Mouse (Mus musculus) layer of hippocampus, adult 6 months (tissue): ENCODE data around the gene Was. TPM values are rescaled to one million over a fixed set of nuclear protein-coding genes. Genes with fewer than 3 reads are reported as not detected.

Source experiments
- long read RNA-seq, 2 experiments: library from polyadenylated mRNA; unstranded; transcript quantifications; one replicate each; pipeline ENCODE4 v2.0.0; 2019 to 2020
- polyA plus RNA-seq: library from polyadenylated mRNA; unstranded; fragments of <200 nt; fragmentation: Nextera tagmentation; gene quantifications from 2 replicates; pipeline ENCODE4 v1.2.3, GENCODE M21; 2021

Was gene
- 0.23 and 0.29 TPM in 2 replicates for polyA plus RNA-seq
- long read RNA-seq, experiment 1 = 0 reads
- long read RNA-seq, experiment 2 = 0 reads

DNA sequence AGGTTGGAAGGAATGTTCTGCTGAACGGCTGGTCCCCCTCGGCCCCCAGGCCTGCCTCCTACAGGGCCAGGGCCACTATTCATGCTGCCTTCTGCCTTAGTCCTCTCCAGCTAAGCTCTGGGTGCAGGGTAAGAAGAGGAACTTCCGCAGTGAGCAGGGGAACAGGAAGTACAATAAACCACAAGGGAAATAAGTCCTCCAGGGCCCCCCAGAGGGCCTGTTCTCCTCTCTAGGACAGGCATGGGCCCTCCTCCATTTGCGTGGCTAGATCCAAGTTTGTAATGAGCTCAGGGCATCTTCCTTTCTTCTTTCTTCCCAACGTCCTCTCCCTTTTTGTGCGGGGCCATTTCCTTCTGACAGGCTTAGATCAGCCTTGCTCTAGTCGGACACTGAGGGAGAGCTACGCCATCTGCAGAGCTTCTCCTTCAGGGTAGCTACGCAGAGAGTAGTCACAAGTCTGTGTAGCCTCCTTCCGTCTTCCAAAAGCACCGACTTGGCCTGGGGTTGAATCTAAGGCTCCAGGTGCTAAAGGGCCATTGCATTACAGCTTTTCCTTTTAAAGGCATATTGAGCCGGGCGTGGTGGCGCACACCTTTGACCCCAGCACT, at the start of gene Was:
Gene Was, minus strand, starts transcription at position 153 of the 608 bp plus-strand sequence.

DNA sequence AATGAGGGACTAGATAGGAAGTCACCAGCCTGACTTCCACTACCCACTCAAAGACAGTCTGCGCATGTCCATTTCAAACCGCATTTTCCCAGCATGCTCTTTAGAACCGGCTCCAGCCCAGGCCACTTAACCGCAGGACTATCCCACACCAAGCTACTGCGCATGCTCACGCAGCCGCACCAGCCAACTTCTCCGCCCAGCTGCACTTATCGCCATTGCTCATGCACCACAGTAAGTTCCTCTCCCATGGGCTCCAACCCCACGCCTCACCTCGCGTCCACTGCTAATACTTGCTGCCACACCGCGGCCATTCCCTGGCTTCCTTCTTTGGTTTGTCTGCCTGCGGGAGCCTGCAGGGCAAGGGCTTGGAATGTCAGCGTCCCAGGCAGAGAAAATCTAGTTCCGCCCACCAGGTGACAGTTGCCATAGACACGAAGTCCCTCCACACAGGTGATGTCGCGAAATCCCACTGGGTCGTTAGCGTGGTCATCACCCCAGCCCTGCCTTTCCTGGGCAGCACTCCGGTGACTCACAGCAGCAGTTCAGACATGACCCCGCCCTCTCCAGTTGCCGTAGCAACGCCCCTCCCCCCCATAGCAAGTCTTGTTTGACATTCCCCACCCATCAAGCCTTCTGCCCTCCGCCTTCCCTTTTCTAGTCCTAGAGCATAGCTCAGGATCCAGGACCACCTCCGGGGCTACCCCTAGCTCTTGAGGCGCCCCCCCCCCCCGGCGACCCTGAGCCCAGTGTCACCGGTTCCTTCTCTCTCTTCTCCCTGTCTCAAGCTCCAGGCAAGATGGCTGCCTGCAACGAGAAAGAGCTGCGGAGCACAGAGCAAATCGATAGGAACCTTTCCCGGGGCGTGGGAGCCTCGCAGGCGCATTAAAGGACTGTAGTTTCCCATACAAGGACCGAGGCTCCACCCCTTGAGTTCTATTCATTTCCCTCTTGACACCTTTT, 42.0 kb upstream of the Was start, which contains the start of gene Wdr13:
Gene Wdr13, minus strand, starts transcription at position 876 of the 960 bp plus-strand sequence.

DNA sequence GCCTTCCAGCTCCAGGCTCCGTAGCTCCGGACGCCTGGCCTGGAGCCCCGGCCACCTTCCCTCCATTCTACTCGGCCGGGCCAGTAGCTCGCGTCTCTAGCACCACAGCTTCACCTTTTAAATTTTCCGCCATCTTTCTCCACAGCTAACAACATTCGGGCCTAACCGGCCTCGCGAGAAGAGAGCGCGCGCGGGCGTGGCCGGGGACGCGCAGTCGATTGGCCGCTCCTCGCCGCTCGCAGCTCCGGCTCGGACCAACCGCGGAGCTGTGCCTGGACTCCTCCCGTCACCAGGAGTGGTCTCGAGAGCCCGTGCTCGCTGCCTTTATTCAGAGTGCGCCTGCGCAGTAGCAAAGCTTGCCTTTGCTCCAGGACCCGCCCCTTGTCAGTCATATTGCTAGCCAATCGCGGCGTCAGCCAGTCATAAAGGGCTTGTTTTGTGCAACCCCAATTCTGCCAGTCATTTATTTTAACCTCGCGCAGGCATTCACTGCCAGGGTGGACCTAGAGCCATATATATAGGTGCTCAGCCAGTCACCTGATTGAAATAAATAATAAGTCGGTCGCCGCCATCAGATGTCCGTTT, 15.8 kb downstream of the Was start, which contains the start of gene Suv39h1:
Gene Suv39h1, minus strand, starts transcription at position 331 of the 585 bp plus-strand sequence.

Other genes with a start within 250 kb of the Was start
- gene Otud5, start 249.1 kb downstream of the Was start, polyA plus RNA-seq = 5.8 and 6.1 TPM in 2 replicates
- gene Pim2, start 212.2 kb downstream of the Was start, polyA plus RNA-seq = 36.8 and 47.0 TPM in 2 replicates
- gene Slc35a2, start 206.5 kb downstream of the Was start, polyA plus RNA-seq = 20.7 and 23.1 TPM in 2 replicates
- gene Pqbp1, start 191.2 kb downstream of the Was start, polyA plus RNA-seq = 76.7 and 79.2 TPM in 2 replicates
- gene Timm17b, start 191.1 kb downstream of the Was start, polyA plus RNA-seq = 49.4 and 51.9 TPM in 2 replicates
- not detected in 2 replicates for gene Gm10491, start 182.7 kb downstream of the Was start, polyA plus RNA-seq
- not detected in 2 replicates for gene Gm10490, start 181.0 kb downstream of the Was start, polyA plus RNA-seq
- gene Pcsk1n, start 170.7 kb downstream of the Was start, polyA plus RNA-seq = 450 and 585 TPM in 2 replicates
- not detected in 2 replicates for gene Eras, start 161.9 kb downstream of the Was start, polyA plus RNA-seq
- gene Hdac6, start 142.6 kb downstream of the Was start, polyA plus RNA-seq = 9.5 and 10.1 TPM in 2 replicates
- gene Gata1, start 112.4 kb downstream of the Was start, polyA plus RNA-seq = not detected in 2 replicates
- not detected in 2 replicates for gene Glod5, start 72.0 kb downstream of the Was start, polyA plus RNA-seq
- gene Suv39h1, start 15.7 kb downstream of the Was start, polyA plus RNA-seq = 8.3 and 8.7 TPM in 2 replicates
- gene Wdr13, start 42.4 kb upstream of the Was start, polyA plus RNA-seq = 18.4 and 21.3 TPM in 2 replicates
- 146 and 150 TPM in 2 replicates for gene Rbm3, start 55.4 kb upstream of the Was start, polyA plus RNA-seq
- gene Tbc1d25, start 85.7 kb upstream of the Was start, polyA plus RNA-seq = 9.3 and 13.0 TPM in 2 replicates
- gene Ebp, start 103.0 kb upstream of the Was start, polyA plus RNA-seq = 21.4 and 24.5 TPM in 2 replicates
- 67.0 and 87.1 TPM in 2 replicates for gene Porcn, start 116.0 kb upstream of the Was start, polyA plus RNA-seq
- gene Ftsj1, start 161.9 kb upstream of the Was start, polyA plus RNA-seq = 29.7 and 33.4 TPM in 2 replicates
- gene Slc38a5, start 180.6 kb upstream of the Was start, polyA plus RNA-seq = 2.9 and 6.3 TPM in 2 replicates
- gene Ssxb10, start 236.9 kb upstream of the Was start, polyA plus RNA-seq = not detected in 2 replicates